Mouse (Mus musculus) lung, embryonic 16.5 days (tissue): ENCODE results near the gene Tmem156. TPM values are rescaled to one million over a fixed set of nuclear protein-coding genes. Genes with fewer than 3 reads are reported as not detected.
"Not testable (repeated sequence)": the region's sequence is repeated elsewhere in the genome, so short reads cannot be mapped to it uniquely, and the experiment has no call there.

Source experiments
- ATAC-seq: fragments of 200-750 bp; cut with Nextera tagmentation; 2 replicates; pipeline ENCODE4 v1.8.0; 2017; ENCODE audit warnings: low read depth, mild to moderate bottlenecking, moderate library complexity
- H3K27ac ChIP-seq: fragments of 300-500 bp; sonication (generic); 2 replicates; pipeline ENCODE4 v1.5.1; 2014; ENCODE audit warnings: mild to moderate bottlenecking, control low read depth, low read length
- H3K27me3 ChIP-seq: fragments of 300-500 bp; sonication (generic); 2 replicates; pipeline ENCODE4 v1.6.1; 2014; ENCODE audit warnings: low read depth, low read length, mixed read lengths; ENCODE audit not compliant: control insufficient read depth, insufficient read depth
- H3K36me3 ChIP-seq: fragments of 300-500 bp; sonication (generic); 2 replicates; pipeline ENCODE4 v1.6.1; 2014; ENCODE audit warnings: low read length; ENCODE audit not compliant: control insufficient read depth, insufficient read depth
- H3K4me1 ChIP-seq: fragments of 300-500 bp; sonication (generic); replicated peaks from 2 replicates; pipeline ENCODE4 v1.6.1; 2014; ENCODE audit warnings: low read length, mixed read lengths; ENCODE audit not compliant: control insufficient read depth, insufficient read depth
- H3K4me2 ChIP-seq: fragments of 300-500 bp; sonication (generic); 2 replicates; pipeline ENCODE4 v1.6.1; 2014; ENCODE audit warnings: low read depth, low read length, control low read depth
- H3K4me3 ChIP-seq: fragments of 300-500 bp; sonication (generic); 2 replicates; pipeline ENCODE4 v1.5.1; 2014; ENCODE audit warnings: mild to moderate bottlenecking, low read length, control low read depth
- H3K9ac ChIP-seq: fragments of 300-500 bp; sonication (generic); 2 replicates; pipeline ENCODE4 v1.6.1; 2014; ENCODE audit warnings: low read length, control low read depth
- H3K9me3 ChIP-seq: fragments of 300-500 bp; sonication (generic); 2 replicates; pipeline ENCODE4 v1.6.1; 2016; ENCODE audit warnings: low read length; ENCODE audit not compliant: control insufficient read depth
- WGBS: fragments of 180-500 bp; shearing (Covaris S2); extraction: QIAGEN DNeasy Blood & Tissue Kit; methylation state at CpG from one replicate; pipeline ENCODE4 v1.1.7; 2014; 5-methylcytosine and 5-hydroxymethylcytosine counted together
- polyA plus RNA-seq: library from polyadenylated mRNA; unstranded; fragments of >200 nt; fragmentation: Nextera tagmentation; extraction: Ambion mirVana; gene quantifications from 2 replicates; pipeline ENCODE4 v1.2.1, GENCODE M21; 2015

Tmem156 gene
- polyA plus RNA-seq, 1 experiment from 2014 or later: 0.77 TPM

DNA sequence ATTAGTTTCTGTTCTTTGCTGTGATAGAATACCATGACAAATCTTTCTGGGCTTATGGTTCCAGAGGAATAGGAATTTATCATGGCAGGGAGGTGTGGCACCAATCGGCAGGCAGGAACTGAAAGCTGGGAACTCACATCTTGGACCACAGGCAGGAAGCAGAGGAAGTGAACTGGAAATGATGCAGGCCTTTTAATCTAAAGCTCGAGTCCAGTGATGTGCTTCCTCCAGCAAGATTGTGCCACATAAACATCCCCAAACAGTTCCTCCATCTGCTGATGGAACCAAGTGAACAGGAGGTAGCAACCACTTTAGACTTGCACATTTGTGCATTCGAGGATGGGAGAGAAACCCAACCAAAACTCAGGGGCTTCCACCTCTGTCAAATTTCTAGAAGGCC is 28.0 kb upstream of the Tmem156 start:
- Histone ChIP-seq H3K4me2 (no peak overlapping the region), H3K4me3 (no peak overlapping the region), H3K27ac (peak overlapping the region; percentile 67), H3K36me3 (peaks cover 8% of the 10 kb centered on the region), H3K4me1 (no peaks in the 10 kb centered on the region), H3K9me3 (peaks cover 3% of the 10 kb centered on the region; the same call in 1 of the 2 replicates), H3K27me3 (no peaks in the 10 kb centered on the region), H3K9ac (no peak overlapping the region)
- ATAC-seq: no peak
- 57% methylated on average over 3 of the region's 3 CpGs for WGBS

DNA sequence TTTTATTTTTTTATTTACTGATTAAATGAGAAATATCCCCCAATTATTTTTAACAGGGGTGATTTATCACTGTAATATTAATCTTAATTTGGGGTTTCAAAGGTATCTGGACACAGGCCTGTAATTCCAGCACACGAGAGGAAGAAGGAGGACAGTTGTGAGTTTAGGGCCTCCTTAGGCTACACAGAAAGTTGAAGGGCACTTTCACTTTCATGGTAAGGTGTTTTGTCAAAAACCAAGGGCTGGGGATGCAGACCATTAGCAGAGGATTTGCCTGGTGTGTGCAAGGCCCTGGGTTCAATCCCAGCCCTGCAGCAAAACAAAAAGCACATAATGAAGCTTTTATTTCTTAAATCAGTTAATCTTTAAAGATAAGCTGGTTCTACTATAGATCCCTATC is 27.6 kb upstream of the Tmem156 start:
- 86% methylated on average over 1 of the region's 1 CpGs for WGBS
- H3K36me3 ChIP-seq: peaks cover 8% of the 10 kb centered on the region
- H3K27ac ChIP-seq: 0 out of 2 replicates have a peak overlapping the region, but pooled peaks have one; percentile 50
- no peak overlapping the region for H3K4me2 ChIP-seq
- no peak overlapping the region for H3K4me3 ChIP-seq
- peaks cover 3% of the 10 kb centered on the region; the same call in 1 of the 2 replicates for H3K9me3 ChIP-seq
- ATAC-seq: no peak
- no peaks in the 10 kb centered on the region for H3K4me1 ChIP-seq
- H3K9ac ChIP-seq: no peak overlapping the region
- no peaks in the 10 kb centered on the region for H3K27me3 ChIP-seq

DNA sequence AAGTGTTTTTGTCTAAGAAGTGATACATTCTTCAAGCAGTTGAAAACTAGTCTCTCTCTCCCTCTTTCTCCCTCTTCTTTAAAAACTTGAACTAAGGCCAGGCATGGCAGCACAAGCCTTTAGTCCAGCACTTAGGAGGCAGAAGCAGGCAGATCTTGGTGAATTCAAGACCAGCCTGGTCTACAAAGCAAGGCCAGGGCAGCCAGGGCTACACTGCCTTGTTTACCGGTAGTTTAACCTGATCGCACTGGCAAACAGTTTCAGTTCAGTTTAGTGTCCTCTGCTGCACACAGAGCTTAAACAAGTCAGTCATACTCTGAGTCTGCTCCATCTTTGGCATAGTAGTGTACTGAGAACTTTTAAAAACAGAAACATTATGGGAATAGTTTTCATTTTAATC is 24.9 kb upstream of the Tmem156 start:
- no peak for ATAC-seq
- peaks cover 8% of the 10 kb centered on the region for H3K36me3 ChIP-seq
- peaks cover 5% of the 10 kb centered on the region; the same call in 1 of the 2 replicates for H3K4me1 ChIP-seq
- H3K4me2 ChIP-seq: no peak overlapping the region
- H3K27me3 ChIP-seq: no peaks in the 10 kb centered on the region
- no peak overlapping the region for H3K9ac ChIP-seq
- 91% methylated on average over 2 of the region's 2 CpGs for WGBS
- H3K27ac ChIP-seq: no peak overlapping the region
- no peak overlapping the region for H3K4me3 ChIP-seq
- peaks cover 3% of the 10 kb centered on the region; the same call in 1 of the 2 replicates for H3K9me3 ChIP-seq

DNA sequence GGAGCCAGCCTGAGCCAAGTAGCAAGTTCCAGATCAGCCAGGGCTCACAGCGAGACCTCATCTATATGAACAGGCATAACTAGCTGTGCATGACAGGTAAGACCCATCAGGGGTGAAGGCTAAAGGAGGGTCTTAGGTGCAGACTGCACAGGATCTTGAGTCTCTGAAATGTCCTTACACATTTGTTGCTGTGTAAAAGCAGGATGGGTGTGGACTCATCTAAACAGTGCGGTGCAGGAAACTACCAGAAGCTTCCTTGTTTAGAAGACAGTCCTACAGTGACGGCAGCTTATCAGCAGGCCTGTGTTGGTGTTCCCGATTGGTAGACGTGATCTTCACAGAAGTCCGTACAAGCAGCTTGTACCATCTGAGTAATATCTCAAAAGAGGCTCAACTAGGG is 21.4 kb upstream of the Tmem156 start:
- Histone ChIP-seq H3K4me1 (peaks cover 5% of the 10 kb centered on the region; the same call in 1 of the 2 replicates), H3K9ac (no peak overlapping the region), H3K4me2 (no peak overlapping the region), H3K36me3 (peaks cover 8% of the 10 kb centered on the region), H3K9me3 (peaks cover 3% of the 10 kb centered on the region; the same call in 1 of the 2 replicates), H3K4me3 (no peak overlapping the region), H3K27me3 (no peaks in the 10 kb centered on the region), H3K27ac (peak overlapping the region; percentile 42; the same call in 1 of the 2 replicates)
- WGBS: 66% methylated on average over 6 of the region's 6 CpGs
- peak; percentile 67; the same call in 1 of the 2 replicates for ATAC-seq

DNA sequence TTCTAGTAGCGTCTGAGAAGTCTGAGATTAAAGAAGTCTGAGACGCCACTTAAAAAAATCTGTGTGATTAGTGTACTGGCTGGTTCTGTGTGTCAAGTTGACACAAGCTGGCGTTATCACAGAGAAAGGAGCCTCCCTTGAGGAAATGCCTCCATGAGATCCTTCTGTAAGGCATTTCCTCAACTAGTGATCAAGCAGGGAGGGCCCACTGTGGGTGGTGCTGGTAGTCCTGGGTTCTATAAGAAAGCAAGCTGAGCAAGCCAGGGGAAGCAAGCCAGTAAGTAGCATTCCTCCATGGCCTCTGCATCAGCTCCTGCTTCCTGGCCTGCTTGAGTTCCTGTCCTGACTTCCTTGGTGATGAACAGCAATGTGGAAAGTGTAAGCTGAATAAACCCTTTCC is 20.3 kb upstream of the Tmem156 start:
- not testable (repeated sequence) for ATAC-seq, H3K9me3 ChIP-seq, H3K4me3 ChIP-seq, H3K9ac ChIP-seq, H3K4me1 ChIP-seq, H3K36me3 ChIP-seq, H3K4me2 ChIP-seq, H3K27me3 ChIP-seq
- 14% methylated on average over 3 of the region's 3 CpGs for WGBS
- H3K27ac ChIP-seq: peak overlapping the region; percentile 29; the same call in 1 of the 2 replicates

DNA sequence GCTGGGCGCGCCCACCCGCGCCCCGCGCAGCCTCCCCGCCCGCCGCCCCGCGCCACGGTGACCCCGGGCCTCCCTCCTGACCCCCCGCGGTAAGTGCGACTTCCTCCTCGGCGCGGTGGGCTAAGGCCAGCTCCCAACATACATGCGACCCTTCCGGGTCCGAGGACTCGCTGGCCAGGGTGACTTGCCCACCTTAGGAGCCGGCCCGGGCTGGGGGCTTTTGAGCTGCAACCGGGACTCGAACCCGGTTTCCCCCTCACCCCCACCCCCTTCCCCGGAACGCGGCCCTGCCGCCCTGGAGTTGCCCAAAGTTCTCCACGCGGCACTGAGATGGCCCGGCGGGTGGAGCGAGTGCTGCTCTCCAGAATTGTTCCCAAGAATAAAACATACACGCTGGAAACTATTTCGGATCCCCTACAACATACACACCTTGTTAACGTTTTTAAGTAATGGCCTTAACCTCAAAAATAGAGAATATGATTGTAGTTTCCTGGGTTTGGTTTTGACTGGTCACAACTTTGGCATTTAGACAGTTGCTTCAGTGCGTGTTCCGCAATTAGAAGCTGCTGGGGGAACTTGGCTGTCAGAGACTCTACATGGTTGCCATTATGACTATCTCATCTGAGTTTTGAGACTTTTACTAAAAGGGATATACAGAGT is 16.0 kb upstream of the Tmem156 start:
- H3K9ac ChIP-seq: peak overlapping the region; percentile 90
- no peaks in the 10 kb centered on the region for H3K36me3 ChIP-seq
- H3K27ac ChIP-seq: peak overlapping the region; percentile 91
- H3K4me2 ChIP-seq: peak overlapping the region; percentile 84
- 2% methylated on average over 29 of the region's 42 CpGs for WGBS
- no peaks in the 10 kb centered on the region for H3K27me3 ChIP-seq
- peaks cover 12% of the 10 kb centered on the region for H3K4me1 ChIP-seq
- H3K9me3 ChIP-seq: no peaks in the 10 kb centered on the region
- ATAC-seq: peak; percentile 34; the same call in 1 of the 2 replicates
- H3K4me3 ChIP-seq: peak overlapping the region; percentile 80

DNA sequence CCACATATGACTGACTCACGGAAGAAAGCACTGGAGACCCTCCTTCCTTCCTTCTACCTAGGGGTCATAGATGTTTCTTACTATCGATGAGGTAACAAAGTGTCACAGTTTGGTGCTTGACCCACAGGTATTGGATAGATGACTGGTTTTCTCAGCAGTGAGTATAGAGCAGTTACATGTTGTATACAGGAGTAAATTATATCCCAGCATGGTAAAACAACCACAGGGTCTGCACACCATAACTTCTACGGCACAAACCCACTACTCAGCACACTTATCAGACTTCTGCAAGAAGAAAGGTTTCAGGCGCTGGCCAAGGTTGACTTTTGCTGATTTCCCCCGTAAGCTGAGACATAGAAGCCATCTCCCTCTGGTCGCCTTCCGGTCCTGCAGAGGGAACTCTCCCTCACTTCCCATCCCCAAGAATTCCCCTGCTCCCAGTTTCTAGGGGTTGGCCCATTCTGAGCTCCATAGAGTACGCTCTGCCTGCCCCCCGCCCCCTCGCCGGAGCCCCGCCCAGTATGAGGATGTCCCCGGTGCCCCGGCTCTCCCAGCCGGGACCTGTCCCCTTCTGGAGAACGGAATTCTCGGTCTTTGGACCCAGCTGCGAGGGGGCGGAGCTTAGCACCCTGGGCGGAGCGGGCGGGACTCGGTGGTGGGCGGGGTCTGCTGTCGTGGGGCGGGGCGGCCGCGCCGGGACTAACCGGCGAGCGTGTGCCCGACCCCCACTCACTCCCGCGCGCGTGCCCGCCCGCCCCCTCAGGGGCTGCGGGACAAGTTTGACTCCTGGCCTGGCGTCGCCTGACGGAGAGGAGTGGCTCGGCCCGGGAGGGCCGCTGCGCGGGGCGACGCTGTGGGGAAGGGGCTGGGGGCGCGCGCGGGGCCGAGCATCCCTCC is 15.2 kb upstream of the Tmem156 start, which contains the start of gene Klhl5:
TSS of gene Klhl5 (plus strand) at position 664 of the 897 bp plus-strand sequence.
- no peaks in the 10 kb centered on the region for H3K27me3 ChIP-seq
- 3% methylated on average over 48 of the region's 56 CpGs for WGBS
- peak within 1 kb of the TSS; percentile 80 for H3K4me3 ChIP-seq
- H3K27ac ChIP-seq: peak within 1 kb of the TSS; percentile 91
- peak within 1 kb of the TSS; percentile 84 for H3K4me2 ChIP-seq
- no peaks in the 10 kb centered on the region for H3K9me3 ChIP-seq
- peaks cover 12% of the 10 kb centered on the region for H3K4me1 ChIP-seq
- no peaks in the 10 kb centered on the region for H3K36me3 ChIP-seq
- ATAC-seq: peak; percentile 96
- H3K9ac ChIP-seq: peak within 1 kb of the TSS; percentile 90

DNA sequence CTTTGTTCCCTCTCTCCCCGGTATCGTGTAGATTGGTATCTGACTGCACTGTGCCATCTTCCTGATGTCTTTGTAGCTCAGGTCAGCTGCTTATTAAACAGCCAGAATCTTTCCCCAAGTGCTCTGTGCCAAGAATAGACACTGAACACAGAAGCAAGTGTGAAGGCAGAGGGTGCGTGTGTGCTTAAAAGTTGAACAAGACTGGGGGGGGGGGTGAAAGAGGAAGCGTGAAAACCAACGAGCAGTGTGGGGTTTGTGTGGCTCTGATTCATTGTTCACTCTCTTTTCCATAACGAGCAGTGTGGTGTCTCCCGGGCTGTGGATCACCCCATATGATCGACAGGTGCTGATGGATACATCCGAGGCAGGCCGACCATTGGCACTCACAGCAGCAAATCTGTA is 10.7 kb upstream of the Tmem156 start:
- Histone ChIP-seq H3K27me3 (no peaks in the 10 kb centered on the region), H3K4me1 (peaks cover 9% of the 10 kb centered on the region), H3K27ac (no peak overlapping the region), H3K4me2 (no peak overlapping the region), H3K9me3 (no peaks in the 10 kb centered on the region), H3K36me3 (no peaks in the 10 kb centered on the region), H3K4me3 (no peak overlapping the region), H3K9ac (no peak overlapping the region)
- 29% methylated on average over 10 of the region's 10 CpGs for WGBS
- ATAC-seq: no peak

DNA sequence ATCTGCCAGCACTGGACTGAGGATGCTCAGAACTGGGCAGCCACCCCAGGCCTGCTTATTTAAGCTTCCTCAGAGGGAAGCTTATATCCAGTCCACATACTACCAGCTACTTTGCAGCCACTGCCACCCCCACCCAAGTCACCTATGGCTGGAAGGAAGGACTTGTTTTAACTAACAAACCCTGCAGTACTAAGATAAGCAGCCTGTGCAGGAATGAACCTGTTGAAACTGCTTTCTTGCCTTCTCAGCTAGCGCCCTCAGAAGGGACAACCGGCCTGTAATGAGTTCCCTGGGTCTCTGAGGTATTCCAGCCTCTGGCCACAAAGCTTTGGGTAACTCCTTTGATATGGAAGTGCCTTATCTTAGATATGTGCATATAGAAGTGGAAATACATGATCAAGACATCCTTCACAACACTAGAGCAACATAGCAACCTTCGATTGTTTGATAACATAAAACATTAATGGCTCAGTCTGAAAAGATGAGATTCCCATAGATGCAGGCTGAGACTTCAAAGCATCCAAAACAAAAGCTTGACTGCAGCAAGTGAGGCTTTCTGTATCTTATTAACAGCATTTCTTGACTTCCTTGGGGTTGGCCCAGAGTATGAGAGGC is 10.2 kb upstream of the Tmem156 start:
- H3K4me3 ChIP-seq: no peak overlapping the region
- peaks cover 12% of the 10 kb centered on the region for H3K4me1 ChIP-seq
- no peaks in the 10 kb centered on the region for H3K27me3 ChIP-seq
- 61% methylated on average over 3 of the region's 3 CpGs for WGBS
- no peaks in the 10 kb centered on the region for H3K9me3 ChIP-seq
- no peak overlapping the region for H3K4me2 ChIP-seq
- H3K9ac ChIP-seq: no peak overlapping the region
- H3K27ac ChIP-seq: no peak overlapping the region
- no peaks in the 10 kb centered on the region for H3K36me3 ChIP-seq
- ATAC-seq: no peak
